Mouse (Mus musculus): ENCODE data around the gene Tbc1d22a. TPM values are rescaled to one million over a fixed set of nuclear protein-coding genes. Genes with fewer than 3 reads are reported as not detected.
"Not testable (repeated sequence)": the region's sequence is repeated elsewhere in the genome, so short reads cannot be mapped to it uniquely, and the experiment has no call there.

The Tbc1d22a gene
- total RNA-seq, 2 experiments from 2014 or later = 12.5 to 13.0 TPM

DNA sequence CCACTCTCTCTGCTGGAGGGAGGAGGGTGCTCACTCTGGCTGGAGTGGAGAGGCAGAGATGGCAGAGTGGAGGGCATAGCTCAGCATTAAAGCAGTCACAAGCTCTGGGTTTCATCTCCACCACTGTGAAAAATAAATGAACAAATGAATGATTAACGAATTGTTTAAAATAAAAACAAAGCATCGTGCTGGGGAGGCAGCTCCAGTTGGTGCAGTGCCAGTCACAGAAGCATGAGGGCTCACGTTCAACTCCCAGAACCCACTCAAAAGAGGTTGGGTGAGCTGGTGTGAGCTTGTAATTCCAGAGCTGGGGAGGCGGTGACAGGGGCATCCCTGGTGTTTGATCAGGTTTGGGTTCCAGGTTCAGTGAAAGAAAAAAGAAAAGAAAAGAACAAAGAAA lies 14.1 kb upstream of the Tbc1d22a start:
- ATAC-seq (replicated peaks; ENCODE audit: low FRiP score, low TSS enrichment, poor library complexity, severe bottlenecking) = no peak

DNA sequence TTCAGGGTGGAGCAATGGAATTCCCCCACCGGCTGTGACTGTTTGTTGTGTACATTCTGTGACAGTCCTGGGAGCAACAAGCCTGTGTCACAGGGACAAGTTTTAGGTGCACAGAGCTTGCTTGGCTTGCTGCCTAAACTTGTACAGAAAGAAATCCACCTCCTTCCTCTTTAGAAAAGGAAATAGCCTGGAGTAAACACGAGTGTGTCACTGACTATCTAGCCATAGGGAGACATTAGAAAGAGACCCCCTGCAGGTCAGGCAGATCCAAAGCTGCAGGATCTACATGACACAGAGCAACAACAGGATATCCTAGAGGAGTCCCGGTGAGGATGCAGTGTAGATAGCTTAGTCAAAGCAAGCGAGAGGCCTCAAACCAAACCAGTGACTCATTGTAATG lies 13.2 kb upstream of the Tbc1d22a start:
- no peak for ATAC-seq (replicated peaks; ENCODE audit: low FRiP score, low TSS enrichment, poor library complexity, severe bottlenecking)

DNA sequence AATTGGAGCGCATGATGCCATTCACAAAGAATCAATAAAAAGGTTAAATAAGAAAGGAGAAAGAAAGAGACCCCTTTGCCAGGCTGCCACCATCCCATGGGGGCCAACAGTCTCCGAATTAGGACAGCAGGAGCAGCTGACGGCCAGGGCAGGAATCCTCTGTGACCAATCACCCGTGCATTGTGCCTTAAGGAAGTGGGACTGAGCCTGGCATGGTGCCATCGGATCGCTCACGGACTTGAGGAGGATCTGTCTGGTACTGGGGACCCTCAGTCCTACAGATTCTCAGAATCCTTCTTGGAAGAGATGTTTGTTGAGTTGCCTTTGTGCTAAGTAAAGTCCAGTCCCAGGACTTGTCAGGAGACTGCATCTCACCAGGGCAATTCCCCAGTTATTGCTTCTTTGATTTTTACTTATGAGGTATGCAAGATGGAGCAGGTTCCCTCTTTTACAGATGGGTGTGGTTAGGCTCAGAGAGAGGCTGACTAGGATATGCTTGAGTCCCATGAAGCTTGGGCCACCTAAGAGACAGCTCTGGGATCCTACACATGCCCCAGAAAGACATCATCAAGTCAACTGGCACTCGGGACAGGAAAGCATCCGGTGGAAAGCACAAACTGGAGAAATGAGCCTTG lies 12.4 kb upstream of the Tbc1d22a start:
- ATAC-seq (replicated peaks; ENCODE audit: low FRiP score, low TSS enrichment, poor library complexity, severe bottlenecking) = no peak

DNA sequence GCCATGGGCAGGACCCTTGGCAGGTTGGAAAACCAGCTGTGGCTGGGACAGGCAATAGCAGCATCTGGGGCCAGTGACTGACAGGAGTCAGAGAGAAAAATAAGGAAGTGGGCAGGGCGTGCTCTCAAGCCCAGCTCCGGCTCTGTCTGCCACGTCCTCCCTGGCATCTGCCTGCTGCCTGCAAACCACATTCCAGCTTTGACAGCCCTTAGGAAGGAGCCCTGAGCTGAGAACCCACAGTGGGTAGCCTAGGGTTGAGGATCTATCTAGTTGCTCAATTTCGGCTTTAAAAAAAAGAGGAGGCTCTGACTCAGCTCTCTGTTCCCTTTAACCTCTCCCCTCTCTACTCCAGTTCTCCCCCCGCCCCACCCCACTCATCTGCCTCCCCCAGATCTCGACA lies 11.6 kb upstream of the Tbc1d22a start:
- 0 out of 2 replicates have a peak, but pooled peaks have one; percentile 12 for ATAC-seq (replicated peaks; ENCODE audit: low FRiP score, low TSS enrichment, poor library complexity, severe bottlenecking)

DNA sequence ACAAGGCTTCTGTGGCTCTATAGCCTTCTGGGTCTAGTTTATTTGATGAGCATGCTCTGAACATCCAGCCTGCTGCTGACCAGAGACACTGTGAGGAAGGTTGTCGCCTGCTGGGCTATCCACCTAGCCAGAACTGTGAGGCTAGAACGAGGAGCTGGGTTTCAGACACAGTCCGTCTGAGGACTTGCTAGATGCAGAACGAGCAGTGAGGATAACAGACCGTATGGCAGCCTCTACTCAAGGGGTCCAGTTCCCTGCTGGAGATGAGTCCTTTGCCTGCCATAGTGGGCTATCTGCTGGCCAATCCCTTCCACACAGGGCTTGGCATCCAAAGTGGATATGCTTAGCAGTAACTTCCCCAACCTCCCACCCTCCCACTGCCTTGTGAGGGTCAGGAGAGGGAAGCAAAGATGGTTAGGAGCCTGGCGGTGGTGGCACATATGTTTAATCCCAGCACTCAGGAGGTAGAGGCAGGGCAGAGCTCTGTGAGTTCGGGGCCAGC lies 10.9 kb upstream of the Tbc1d22a start:
- no peak for ATAC-seq (replicated peaks; ENCODE audit: low FRiP score, low TSS enrichment, poor library complexity, severe bottlenecking)

DNA sequence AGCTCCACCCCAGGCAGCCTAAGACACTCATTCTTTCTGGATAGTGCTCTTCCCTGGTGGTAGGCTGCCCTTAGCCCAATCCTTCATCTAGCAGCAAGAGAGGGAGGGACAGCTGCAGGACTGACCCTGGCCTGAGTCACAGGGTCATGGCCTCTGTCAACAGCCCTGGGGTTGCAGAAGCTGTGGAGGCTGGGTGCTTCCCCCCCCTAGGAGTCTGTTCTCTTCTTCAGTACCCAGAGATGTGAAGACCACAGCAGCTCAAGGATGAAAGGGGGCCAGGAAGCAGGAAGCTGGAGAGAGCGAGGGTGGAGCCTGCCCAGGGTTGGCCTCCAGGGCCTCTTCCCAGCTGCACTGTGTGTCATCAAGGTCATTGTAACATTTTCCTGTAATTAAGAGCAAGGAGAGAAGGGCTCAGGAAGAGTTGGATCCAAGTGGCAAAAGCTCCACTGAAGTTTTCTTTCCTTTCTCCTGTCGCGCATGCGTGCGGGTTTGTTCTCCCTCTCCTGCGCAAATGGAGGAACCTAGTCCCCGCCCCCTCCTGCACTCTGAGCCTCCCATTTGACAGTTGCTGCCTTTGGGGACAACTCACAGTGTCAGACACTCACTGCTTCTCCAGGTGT lies 10.2 kb upstream of the Tbc1d22a start:
- no peak for ATAC-seq (replicated peaks; ENCODE audit: low FRiP score, low TSS enrichment, poor library complexity, severe bottlenecking)

DNA sequence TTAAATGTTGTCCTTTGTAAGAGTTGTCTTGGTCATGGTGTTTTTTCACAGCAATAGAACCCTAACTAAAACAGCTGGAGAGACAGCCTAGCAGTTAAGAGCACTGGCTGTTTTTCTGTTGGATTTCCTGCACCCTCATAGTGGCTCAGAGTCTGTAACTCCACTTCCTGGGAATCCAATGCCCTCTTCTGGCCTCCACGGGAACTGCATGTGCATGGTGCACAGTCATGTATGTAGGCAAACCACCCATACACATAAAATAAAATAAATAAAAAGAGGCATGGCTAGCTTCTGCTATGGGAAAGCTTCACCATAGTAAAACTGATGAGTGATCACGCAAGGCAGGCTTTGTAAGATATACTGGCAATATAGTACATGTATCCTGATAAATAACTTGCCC lies 9.0 kb upstream of the Tbc1d22a start:
- ATAC-seq (replicated peaks; ENCODE audit: low FRiP score, low TSS enrichment, poor library complexity, severe bottlenecking) = peak; percentile 71

DNA sequence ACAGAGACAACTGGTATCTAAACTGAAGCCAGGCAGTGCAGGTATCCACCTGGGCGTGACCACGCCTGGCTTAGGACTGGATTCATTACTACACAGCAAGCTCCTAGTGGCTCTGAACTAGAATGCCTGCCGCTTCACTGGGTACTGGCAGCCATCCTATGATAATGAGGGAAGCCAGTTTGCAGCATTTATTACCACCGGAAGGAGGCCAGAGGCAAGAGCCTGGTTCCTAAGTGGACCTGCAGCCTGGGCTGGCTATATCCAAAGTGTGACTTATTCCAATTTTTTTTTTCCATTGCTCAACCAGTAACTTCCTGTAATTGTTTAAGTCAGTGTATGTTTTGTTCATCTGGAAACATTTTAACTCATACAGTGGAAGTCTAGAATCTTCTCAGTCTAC lies 7.9 kb upstream of the Tbc1d22a start:
- no peak for ATAC-seq (replicated peaks; ENCODE audit: low FRiP score, low TSS enrichment, poor library complexity, severe bottlenecking)

DNA sequence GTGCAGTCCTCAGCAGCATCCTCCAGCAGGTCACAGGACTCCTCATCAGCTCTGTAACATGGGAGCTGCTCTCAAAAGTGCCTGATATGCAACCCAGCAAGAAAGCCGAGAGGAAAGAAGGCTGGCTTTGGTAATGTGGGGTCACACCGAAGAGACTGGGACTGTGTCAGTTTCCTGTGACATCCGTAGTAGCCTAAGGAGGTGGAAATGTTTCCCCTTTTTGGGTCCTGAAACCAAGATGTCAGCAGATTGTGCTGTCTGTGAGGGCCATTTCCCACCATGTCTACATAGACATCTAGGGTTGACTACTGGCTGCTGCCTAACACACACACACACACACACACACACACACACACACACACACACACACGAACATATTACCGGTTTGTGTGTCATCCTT lies 2.1 kb upstream of the Tbc1d22a start:
- not testable (repeated sequence) for ATAC-seq (replicated peaks; ENCODE audit: low FRiP score, low TSS enrichment, poor library complexity, severe bottlenecking)

DNA sequence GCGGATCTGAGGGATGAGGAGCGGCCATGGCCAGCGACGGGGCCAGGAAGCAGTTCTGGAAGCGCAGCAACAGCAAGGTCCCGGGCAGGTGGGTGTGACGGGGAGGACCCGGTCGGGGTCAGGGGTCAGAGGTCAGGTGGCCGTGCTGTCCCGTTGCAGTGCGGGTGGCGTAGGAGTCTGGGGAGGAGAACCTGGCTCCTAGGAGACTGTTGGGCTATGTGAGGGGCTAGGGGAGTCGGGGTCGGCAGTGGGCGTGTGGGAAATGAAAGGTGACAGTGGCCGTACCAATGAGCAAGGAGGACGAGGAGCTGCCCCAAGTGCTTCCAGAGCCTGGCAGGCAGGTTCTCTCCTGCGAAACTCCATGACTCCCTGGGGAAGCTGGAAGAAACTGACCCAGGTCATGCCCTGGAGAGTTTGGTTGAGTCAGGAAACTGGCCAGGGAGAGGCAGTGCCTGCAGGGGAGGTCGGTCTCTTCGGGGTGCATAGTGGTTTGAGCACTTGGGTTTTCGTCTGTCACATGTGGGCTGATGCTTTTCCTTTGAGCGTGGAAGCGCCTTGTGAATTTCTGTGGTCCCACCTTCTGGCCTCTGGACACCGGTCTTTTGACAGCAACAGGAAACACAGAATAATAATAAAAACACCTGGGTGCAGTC lies 416 bp downstream of the Tbc1d22a start:
- no peak for ATAC-seq (replicated peaks; ENCODE audit: low FRiP score, low TSS enrichment, poor library complexity, severe bottlenecking)

DNA sequence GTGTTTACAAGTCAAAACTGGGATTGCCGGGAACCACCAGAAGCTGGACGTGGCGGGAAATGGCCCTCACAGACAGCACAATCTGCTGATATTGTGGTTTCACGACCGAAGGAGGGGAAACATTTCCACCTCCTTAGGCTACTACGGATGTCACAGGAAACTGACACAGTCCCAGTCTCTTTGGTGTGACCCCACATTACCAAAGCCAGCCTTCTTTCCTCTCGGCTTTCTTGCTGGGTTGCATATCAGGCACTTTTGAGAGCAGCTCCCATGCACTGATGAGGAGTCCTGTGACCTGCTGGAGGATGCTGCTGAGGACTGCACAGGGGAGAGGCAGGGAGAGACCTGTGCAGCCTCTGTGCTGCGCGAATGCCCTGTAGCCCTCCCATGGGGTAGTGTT lies 2.4 kb downstream of the Tbc1d22a start:
- not testable (repeated sequence) for ATAC-seq (replicated peaks; ENCODE audit: low FRiP score, low TSS enrichment, poor library complexity, severe bottlenecking)

DNA sequence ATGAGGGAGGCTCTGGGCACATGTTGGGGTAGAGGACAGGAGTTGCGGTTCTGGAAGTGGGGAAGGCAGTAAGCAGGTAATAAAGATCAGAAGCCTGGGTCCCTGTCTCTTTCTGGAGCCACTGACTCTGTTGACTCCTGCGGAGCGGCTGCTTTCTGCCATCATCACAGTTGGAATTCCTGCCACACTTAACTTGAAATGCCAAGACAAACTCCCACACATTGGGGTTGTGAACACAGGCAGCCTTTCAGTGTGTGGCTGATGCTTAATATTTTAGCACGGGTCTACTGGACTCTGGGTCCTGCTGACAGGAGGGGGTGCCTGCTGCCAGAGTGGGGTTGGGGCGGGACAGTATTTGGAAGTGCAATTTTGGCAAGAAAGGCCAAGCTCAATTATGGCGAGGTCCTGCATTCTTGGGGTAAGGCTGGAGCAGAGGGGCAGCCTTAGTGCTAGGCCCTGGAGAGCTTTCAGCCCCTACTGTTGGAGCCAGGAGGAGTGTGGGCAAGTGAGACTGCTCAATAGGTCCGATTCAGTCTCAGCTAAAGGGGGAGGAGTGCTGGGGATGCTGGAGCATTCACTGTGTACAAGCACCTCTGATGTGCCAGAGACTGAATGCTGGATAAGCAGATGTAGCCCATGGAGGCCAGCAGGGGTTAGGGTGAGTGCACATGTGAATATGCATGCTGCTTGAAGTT lies 5.4 kb downstream of the Tbc1d22a start:
- ATAC-seq (replicated peaks; ENCODE audit: low FRiP score, low TSS enrichment, poor library complexity, severe bottlenecking) = no peak

DNA sequence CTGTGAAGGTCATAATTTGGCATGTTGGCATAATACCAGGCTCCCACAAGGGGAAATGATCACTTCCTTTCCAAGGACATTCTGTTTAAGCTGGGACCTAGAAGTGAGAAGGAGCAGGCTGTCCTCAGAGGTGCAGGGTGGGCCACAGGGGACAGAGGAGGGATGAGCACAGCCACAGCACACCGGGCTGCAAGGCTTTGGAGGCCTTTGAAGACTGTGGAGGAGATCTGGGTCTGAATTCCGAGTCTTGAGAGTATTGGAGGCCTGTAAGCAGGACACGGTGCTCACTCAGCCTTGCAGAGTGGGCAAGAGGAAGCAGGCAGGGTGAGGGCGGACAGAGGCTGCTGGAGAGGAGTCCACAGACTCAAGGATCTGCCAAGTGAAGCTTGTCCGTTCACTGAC lies 6.0 kb downstream of the Tbc1d22a start:
- ATAC-seq (replicated peaks; ENCODE audit: low FRiP score, low TSS enrichment, poor library complexity, severe bottlenecking) = no peak

DNA sequence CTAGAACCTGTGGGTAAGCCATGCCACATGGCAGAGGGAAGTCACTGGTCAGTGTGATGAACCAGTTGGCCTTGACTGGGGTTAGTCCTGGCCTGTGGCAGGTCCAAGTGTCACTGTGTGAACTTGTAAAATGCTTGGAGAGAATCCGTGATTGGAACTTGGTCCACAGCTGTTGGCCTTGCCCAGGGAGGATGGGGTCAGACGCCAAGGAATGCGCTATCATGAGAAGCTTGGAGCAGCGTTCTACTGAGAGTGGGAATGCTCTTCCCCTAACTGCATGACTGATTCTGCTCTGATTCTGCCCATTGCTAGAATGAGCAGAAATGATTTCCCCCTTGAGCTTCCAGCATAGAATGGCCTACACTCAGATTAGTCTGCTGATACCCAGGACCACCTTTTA lies 6.5 kb downstream of the Tbc1d22a start:
- no peak for ATAC-seq (replicated peaks; ENCODE audit: low FRiP score, low TSS enrichment, poor library complexity, severe bottlenecking)

DNA sequence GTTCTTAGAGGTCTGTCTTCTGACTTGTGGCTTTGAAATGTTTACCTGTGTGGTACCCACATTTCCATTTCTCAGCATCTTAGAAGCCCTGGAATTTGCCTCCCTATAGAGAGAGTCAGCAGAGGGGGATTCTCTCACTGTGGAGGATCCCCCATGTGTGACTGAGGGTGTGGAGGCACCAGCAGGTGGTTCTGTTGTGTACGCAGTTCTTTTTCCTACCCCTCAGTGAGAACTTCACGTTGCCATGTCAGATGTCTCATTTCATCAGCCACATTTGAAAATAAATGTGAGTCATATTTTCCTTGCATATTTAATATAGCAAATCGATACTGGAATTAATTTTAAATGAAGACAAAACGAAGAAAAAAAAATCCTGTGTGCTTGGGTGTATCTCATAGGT lies 7.1 kb downstream of the Tbc1d22a start:
- ATAC-seq (replicated peaks; ENCODE audit: low FRiP score, low TSS enrichment, poor library complexity, severe bottlenecking) = no peak

DNA sequence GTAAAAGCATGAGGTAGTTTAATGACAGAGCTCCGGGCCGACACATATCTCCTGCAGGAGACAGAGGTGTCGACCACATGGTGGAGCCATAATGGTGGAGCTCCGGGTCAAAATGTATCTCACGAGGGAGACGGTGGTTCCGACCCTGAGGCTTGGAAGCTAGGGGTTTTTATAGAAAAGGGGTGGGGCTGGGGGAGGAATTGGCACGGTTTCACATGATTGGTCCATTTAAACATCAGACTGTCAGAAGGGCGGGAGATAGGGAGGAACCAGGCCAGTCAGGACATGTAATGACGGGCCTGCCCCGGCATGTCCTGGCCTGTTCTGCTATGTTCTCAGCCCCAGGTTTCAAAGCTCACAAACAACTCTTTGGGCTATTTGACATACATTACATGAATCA lies 7.6 kb downstream of the Tbc1d22a start:
- ATAC-seq (replicated peaks; ENCODE audit: low FRiP score, low TSS enrichment, poor library complexity, severe bottlenecking) = not testable (repeated sequence)

DNA sequence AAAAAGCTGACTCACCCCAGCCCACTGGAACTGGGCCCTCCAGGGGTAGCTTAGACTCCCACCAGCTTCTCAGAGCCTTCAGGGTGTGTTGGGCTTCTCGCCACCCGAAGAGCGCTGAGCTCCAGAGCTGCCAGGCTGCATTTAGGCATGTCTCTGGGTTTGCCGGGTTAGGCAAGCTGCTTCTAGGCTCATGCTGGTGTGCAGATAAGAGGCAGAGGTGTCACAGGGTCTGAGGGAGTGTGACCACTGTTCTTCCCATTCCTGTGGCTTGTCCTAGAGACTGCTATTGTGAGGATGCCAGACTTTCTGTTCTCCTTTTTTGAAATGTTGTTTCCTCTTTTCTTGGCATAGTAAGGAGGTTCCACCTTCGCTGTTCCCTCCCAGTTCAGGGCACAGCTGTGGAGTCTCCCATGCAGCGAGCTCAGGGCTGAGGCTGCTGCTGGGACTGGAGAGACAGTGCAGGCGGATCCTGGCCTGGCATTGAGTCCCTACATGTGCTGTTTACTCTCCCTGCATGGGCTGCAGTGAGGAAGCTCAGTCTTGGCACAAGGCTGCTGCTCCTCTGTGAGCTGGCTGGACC lies 10.8 kb downstream of the Tbc1d22a start:
- ATAC-seq (replicated peaks; ENCODE audit: low FRiP score, low TSS enrichment, poor library complexity, severe bottlenecking) = peak; percentile 39

DNA sequence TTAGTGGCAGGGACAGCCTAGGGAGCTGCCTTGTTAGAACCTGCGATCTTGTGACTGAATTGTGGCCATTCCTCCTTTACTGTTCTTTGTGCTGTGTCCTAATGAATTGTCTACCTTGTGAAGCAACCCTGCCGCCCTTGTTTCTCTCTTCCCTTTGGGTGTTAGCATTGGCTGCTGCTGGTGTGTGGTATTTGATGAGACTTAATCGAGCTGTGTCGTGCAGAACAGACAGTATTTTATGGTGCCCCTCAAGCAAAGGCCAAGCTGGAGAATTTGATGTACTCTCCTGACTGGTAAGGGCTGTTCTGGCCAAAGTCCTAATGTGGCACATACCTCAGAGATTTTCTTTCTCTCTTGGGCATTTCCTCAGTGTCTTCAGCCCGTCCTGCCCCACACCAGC lies 12.0 kb downstream of the Tbc1d22a start:
- ATAC-seq (replicated peaks; ENCODE audit: low FRiP score, low TSS enrichment, poor library complexity, severe bottlenecking) = no peak

DNA sequence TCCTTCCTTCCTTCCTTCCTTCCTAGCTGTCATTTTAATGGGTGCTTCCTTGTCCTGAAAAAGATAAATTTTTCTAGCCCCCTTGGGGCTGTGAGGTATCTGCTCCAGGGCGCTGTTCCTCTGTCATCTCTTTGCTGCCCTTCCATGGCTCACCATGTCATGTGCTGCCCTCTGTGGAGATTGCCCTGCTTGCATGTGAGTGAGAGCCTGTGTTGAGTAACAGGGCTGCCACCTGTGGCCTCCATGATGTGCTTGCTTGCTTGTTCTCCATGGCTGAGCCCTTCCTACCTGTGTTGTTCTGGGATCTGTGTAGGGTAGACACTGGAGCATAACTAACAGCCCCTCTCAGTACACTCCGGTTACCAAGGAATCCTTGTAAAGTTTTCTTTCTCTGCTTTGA lies 12.7 kb downstream of the Tbc1d22a start:
- ATAC-seq (replicated peaks; ENCODE audit: low FRiP score, low TSS enrichment, poor library complexity, severe bottlenecking) = no peak

DNA sequence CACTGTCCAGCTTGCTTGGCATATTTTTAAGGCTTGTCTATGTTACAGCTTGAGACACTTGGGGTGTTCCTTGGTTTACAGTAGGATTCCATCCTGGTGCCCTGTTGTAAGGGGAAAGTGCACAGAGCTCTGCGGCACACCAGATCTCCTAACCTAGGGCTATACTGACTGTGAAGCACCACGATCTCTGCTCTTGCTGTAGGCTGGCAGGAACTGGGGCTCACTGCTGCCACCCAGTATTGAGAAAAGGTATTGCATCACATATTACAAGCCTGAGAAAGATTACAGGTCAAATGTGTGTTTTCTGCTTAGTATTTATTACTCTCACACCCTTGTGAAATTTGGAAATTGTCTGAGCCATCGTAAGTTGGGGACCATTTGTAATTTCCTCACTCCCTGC lies 13.9 kb downstream of the Tbc1d22a start:
- peak; percentile 81 for ATAC-seq (replicated peaks; ENCODE audit: low FRiP score, low TSS enrichment, poor library complexity, severe bottlenecking)
